Mouse (Mus musculus): ENCODE data around the gene Sptbn4. TPM values are rescaled to one million over a fixed set of nuclear protein-coding genes. Genes with fewer than 3 reads are reported as not detected.

The Sptbn4 gene
- polyA plus RNA-seq, 1 experiment from 2014 or later, result 0.09 TPM

- Histone ChIP-seq H3K4me2 (peak within 1 kb of the TSS; percentile 86), H3K27me3 (no peaks in the 10 kb centered on the region), H3K36me3 (replicated peaks) (peaks cover 18% of the 10 kb centered on the region), H3K27ac (replicated peaks) (peak within 1 kb of the TSS; percentile 95), H3K4me3 (replicated peaks) (peak within 1 kb of the TSS; percentile 84), H3K9me3 (replicated peaks) (no peaks in the 10 kb centered on the region), H3K4me1 (replicated peaks) (peaks cover 84% of the 10 kb centered on the region), H3K9ac (peak within 1 kb of the TSS; percentile 95)
- ATAC-seq (ENCODE audit: insufficient read depth), result peak; percentile 79
- WGBS (ENCODE audit: insufficient replicate concordance), result under 1% methylated on average over 79 of the region's 80 CpGs
These were observed 39.5 kb upstream of the Sptbn4 start, which contains the start of gene Sertad1 for GRCm38 (mm10) chr7:27486770-27487697. Gene Sertad1, plus strand, starts transcription at chr7:27486910.

GRCm38 (mm10) chr7:27486102-27486769 lies 38.8 kb upstream of the Sptbn4 start:
- Histone ChIP-seq H3K9ac (peak overlapping the region; percentile 67), H3K4me3 (replicated peaks) (peak overlapping the region; percentile 84), H3K4me1 (replicated peaks) (peaks cover 84% of the 10 kb centered on the region), H3K9me3 (replicated peaks) (no peaks in the 10 kb centered on the region), H3K4me2 (peak overlapping the region; percentile 86), H3K27me3 (no peaks in the 10 kb centered on the region), H3K27ac (replicated peaks) (peak overlapping the region; percentile 95), H3K36me3 (replicated peaks) (peaks cover 18% of the 10 kb centered on the region)
- WGBS (ENCODE audit: insufficient replicate concordance), result 2% methylated on average over 13 of the region's 13 CpGs
- no peak for ATAC-seq (ENCODE audit: insufficient read depth)

- peaks cover 85% of the 10 kb centered on the region for H3K4me1 ChIP-seq (replicated peaks)
- no peaks in the 10 kb centered on the region for H3K9me3 ChIP-seq (replicated peaks)
- H3K27ac ChIP-seq (replicated peaks), result no peak overlapping the region
These were observed 36.4 kb upstream of the Sptbn4 start for GRCm38 (mm10) chr7:27483860-27484259.

GRCm38 (mm10) chr7:27481627-27481969 lies 34.1 kb upstream of the Sptbn4 start:
- H3K27ac ChIP-seq (replicated peaks), result peak overlapping the region; percentile 92
- no peaks in the 10 kb centered on the region for H3K9me3 ChIP-seq (replicated peaks)
- H3K4me1 ChIP-seq (replicated peaks), result peaks cover 93% of the 10 kb centered on the region
- peak overlapping the region; percentile 54 for H3K4me3 ChIP-seq (replicated peaks)
- no peaks in the 10 kb centered on the region for H3K27me3 ChIP-seq
- peaks cover 23% of the 10 kb centered on the region for H3K36me3 ChIP-seq (replicated peaks)
- H3K4me2 ChIP-seq, result peak overlapping the region; percentile 76
- ATAC-seq (ENCODE audit: insufficient read depth), result peak; percentile 97
- WGBS (ENCODE audit: insufficient replicate concordance), result 0% methylated on average over 12 of the region's 12 CpGs
- H3K9ac ChIP-seq, result peak overlapping the region; percentile 68

More at GRCm38 (mm10) chr7:27483860-27484259, 36.4 kb upstream of the Sptbn4 start:
- H3K4me3 ChIP-seq (replicated peaks), result no peak overlapping the region
- 76% methylated on average over 4 of the region's 4 CpGs for WGBS (ENCODE audit: insufficient replicate concordance)
- ATAC-seq (ENCODE audit: insufficient read depth), result no peak
- no peak overlapping the region for H3K9ac ChIP-seq
- H3K36me3 ChIP-seq (replicated peaks), result peaks cover 3% of the 10 kb centered on the region; the same call in 1 of the 2 replicates
- no peaks in the 10 kb centered on the region for H3K27me3 ChIP-seq
- no peak overlapping the region for H3K4me2 ChIP-seq

- ATAC-seq (ENCODE audit: insufficient read depth), result no peak
- H3K27ac ChIP-seq (replicated peaks), result peak overlapping the region; percentile 92
- peaks cover 28% of the 10 kb centered on the region for H3K36me3 ChIP-seq (replicated peaks)
- peak overlapping the region; percentile 68 for H3K9ac ChIP-seq
- H3K4me2 ChIP-seq, result peak overlapping the region; percentile 76
- no peaks in the 10 kb centered on the region for H3K9me3 ChIP-seq (replicated peaks)
- H3K27me3 ChIP-seq, result no peaks in the 10 kb centered on the region
- peaks cover 94% of the 10 kb centered on the region for H3K4me1 ChIP-seq (replicated peaks)
- 18% methylated on average over 11 of the region's 11 CpGs for WGBS (ENCODE audit: insufficient replicate concordance)
- H3K4me3 ChIP-seq (replicated peaks), result peak overlapping the region; percentile 54
These were observed 33.6 kb upstream of the Sptbn4 start for GRCm38 (mm10) chr7:27480927-27481626.

- H3K27me3 ChIP-seq, result no peaks in the 10 kb centered on the region
- H3K4me3 ChIP-seq (replicated peaks), result peak overlapping the region; percentile 54
- H3K4me1 ChIP-seq (replicated peaks), result peaks cover 94% of the 10 kb centered on the region
- WGBS (ENCODE audit: insufficient replicate concordance), result 65% methylated on average over 3 of the region's 3 CpGs
- H3K9me3 ChIP-seq (replicated peaks), result no peaks in the 10 kb centered on the region
- peaks cover 34% of the 10 kb centered on the region for H3K36me3 ChIP-seq (replicated peaks)
- H3K4me2 ChIP-seq, result peak overlapping the region; percentile 76
- H3K9ac ChIP-seq, result peak overlapping the region; percentile 68
- ATAC-seq (ENCODE audit: insufficient read depth), result no peak
- H3K27ac ChIP-seq (replicated peaks), result peak overlapping the region; percentile 92
These were observed 33.0 kb upstream of the Sptbn4 start for GRCm38 (mm10) chr7:27480506-27480905.

- Histone ChIP-seq H3K27me3 (no peaks in the 10 kb centered on the region), H3K4me1 (replicated peaks) (peaks cover 94% of the 10 kb centered on the region), H3K36me3 (replicated peaks) (peaks cover 35% of the 10 kb centered on the region), H3K9me3 (replicated peaks) (no peaks in the 10 kb centered on the region), H3K27ac (replicated peaks) (peak overlapping the region; percentile 92), H3K4me3 (replicated peaks) (peak overlapping the region; percentile 54), H3K9ac (peak overlapping the region; percentile 25; the same call in 1 of the 2 replicates), H3K4me2 (peak overlapping the region; percentile 76)
- WGBS (ENCODE audit: insufficient replicate concordance), result 76% methylated on average over 1 of the region's 1 CpGs
- ATAC-seq (ENCODE audit: insufficient read depth), result no peak
These were observed 32.3 kb upstream of the Sptbn4 start for GRCm38 (mm10) chr7:27479750-27480149.

GRCm38 (mm10) chr7:27478561-27478960 lies 31.1 kb upstream of the Sptbn4 start:
- Histone ChIP-seq H3K9me3 (replicated peaks) (no peaks in the 10 kb centered on the region), H3K4me3 (replicated peaks) (no peak overlapping the region), H3K36me3 (replicated peaks) (peaks cover 35% of the 10 kb centered on the region), H3K4me2 (no peak overlapping the region), H3K27me3 (no peaks in the 10 kb centered on the region), H3K27ac (replicated peaks) (peak overlapping the region; percentile 49), H3K9ac (0 out of 2 replicates have a peak overlapping the region, but pooled peaks have one; percentile 29), H3K4me1 (replicated peaks) (peaks cover 82% of the 10 kb centered on the region)
- WGBS (ENCODE audit: insufficient replicate concordance), result 50% methylated on average over 7 of the region's 7 CpGs
- no peak for ATAC-seq (ENCODE audit: insufficient read depth)

- Histone ChIP-seq H3K27me3 (no peaks in the 10 kb centered on the region), H3K4me1 (replicated peaks) (peaks cover 73% of the 10 kb centered on the region), H3K27ac (replicated peaks) (peak overlapping the region; percentile 98; the same call in 1 of the 2 replicates), H3K36me3 (replicated peaks) (peaks cover 35% of the 10 kb centered on the region), H3K9me3 (replicated peaks) (no peaks in the 10 kb centered on the region), H3K4me3 (replicated peaks) (peak overlapping the region; percentile 85), H3K4me2 (peak overlapping the region; percentile 76), H3K9ac (no peak overlapping the region)
- ATAC-seq (ENCODE audit: insufficient read depth), result no peak
- 82% methylated on average over 14 of the region's 14 CpGs for whole genome bisulfite sequencing (ENCODE audit: insufficient replicate concordance)
These were observed 28.7 kb upstream of the Sptbn4 start for GRCm38 (mm10) chr7:27476098-27476635.

- Histone ChIP-seq H3K27me3 (no peaks in the 10 kb centered on the region), H3K36me3 (replicated peaks) (peaks cover 35% of the 10 kb centered on the region), H3K9me3 (replicated peaks) (no peaks in the 10 kb centered on the region), H3K27ac (replicated peaks) (peak overlapping the region; percentile 98), H3K4me3 (replicated peaks) (peak overlapping the region; percentile 85), H3K4me2 (peak overlapping the region; percentile 76), H3K9ac (peak overlapping the region; percentile 49), H3K4me1 (replicated peaks) (peaks cover 67% of the 10 kb centered on the region)
- no peak for ATAC-seq (ENCODE audit: insufficient read depth)
- WGBS (ENCODE audit: insufficient replicate concordance), result 76% methylated on average over 2 of the region's 2 CpGs
These were observed 28.1 kb upstream of the Sptbn4 start for GRCm38 (mm10) chr7:27475596-27475995.
